In the genomic region with DNA sequence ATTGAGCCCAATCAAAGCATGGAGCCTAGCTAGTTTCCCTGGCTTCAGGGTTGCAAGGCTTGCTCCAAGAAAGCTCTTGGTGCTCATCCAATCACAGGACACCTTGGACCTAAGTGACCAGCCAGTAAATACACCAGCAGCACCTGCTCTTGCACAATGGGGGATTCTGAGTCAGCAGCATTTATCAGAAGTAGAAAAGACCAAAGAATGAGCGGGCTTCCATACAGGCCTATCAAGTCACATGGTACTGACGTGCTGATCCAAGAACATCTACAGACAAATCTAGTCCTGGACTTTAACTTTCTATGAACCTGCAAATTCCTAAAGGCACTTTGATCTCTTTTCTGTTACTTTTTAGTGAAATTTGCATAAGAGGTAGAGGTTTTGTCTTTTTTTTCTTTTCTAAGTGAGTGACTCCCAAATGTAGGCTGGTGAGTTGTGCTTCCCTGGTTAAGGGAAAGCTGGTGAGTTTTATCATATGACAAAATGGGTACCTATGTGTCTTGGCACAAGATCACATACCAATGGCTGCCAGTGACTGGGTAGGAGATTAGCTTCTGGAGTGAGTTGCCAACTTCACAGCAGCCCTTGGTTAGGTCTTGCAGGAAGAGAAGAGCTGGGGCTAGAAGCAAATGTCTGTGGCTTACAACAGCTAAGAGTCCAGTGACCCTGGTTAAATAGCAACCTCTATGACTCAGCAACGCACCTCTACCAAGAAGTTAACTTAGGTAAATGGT, we compare ENCODE assay signal across 11 mouse cellular contexts. TPM values are rescaled to one million over a fixed set of nuclear protein-coding genes. Genes with fewer than 3 reads are reported as not detected.
DNase-seq lines count a peak whose midpoint lies in the region; ATAC-seq and TF ChIP-seq lines count a peak whose summit lies in the region.
"Had no signal": no experiment of that assay in that cellular context is flagged by ENCODE, and none has a peak within 500 bp of the region (broad histone marks: within the 10 kb centered on the region; RNA-seq: fewer than 3 reads in every experiment).

No protein-coding gene starts in this region.

- no peaks in the 10 kb centered on the region for H3K9me3 ChIP-seq in kidney, embryonic 14.5 days (ENCODE audit: control insufficient read depth, low read length)

- no peak for ATAC-seq in kidney, embryonic 14.5 days (ENCODE audit: low FRiP score, low TSS enrichment)
- ATAC-seq in megakaryocyte progenitor cell, adult 5-6 weeks (replicated peaks; ENCODE audit: poor library complexity): peak; percentile 36; the same call in 1 of the 2 replicates
- ATAC-seq: hindbrain, postnatal 0 days; lung, postnatal 0 days; midbrain, embryonic 16.5 days had no signal

- no peaks in the 10 kb centered on the region for H3K4me1 ChIP-seq in kidney, embryonic 14.5 days (ENCODE audit: control insufficient read depth, insufficient read depth, low read length)
- H3K4me1 ChIP-seq in cerebellum, adult 2 months (ENCODE audit: control insufficient read depth, insufficient read depth, low read length): peaks cover 6% of the 10 kb centered on the region

- peak; percentile 82 for DNase-seq in kidney, adult 11 months
- peak in 1 of 2 experiments; percentile 58 for DNase-seq in cerebellum, adult 2 months
- peak; percentile 71 to 84 for DNase-seq in kidney, adult 8-10 months
- no peak for DNase-seq in urinary bladder, postnatal 36 days (ENCODE audit: low spot score in 2 of 2)
- no peak for DNase-seq in layer of hippocampus, adult 11-12 months (ENCODE audit: low spot score)
- no peak for DNase-seq in frontal cortex, adult 2 months (ENCODE audit: extremely low spot score in 1 of 2, low spot score in 1 of 2)

- H3K36me3 ChIP-seq in kidney, embryonic 14.5 days (ENCODE audit: control insufficient read depth, insufficient read depth, low read length): no peaks in the 10 kb centered on the region

- H3K9ac ChIP-seq in kidney, embryonic 14.5 days (ENCODE audit: low read depth, low read length): no peak overlapping the region

- H3K4me2 ChIP-seq in kidney, embryonic 14.5 days (replicated peaks; ENCODE audit: low read depth, low read length): no peak overlapping the region

- H3K4me3 ChIP-seq in kidney, embryonic 14.5 days (ENCODE audit: low read length): no peak overlapping the region
- no peak overlapping the region for H3K4me3 ChIP-seq in cerebellum, adult 2 months (replicated peaks; ENCODE audit: insufficient read depth, low read depth, low read length)

- no peak for TF ChIP-seq CTCF in cerebellum, adult 2 months (IDR thresholded peaks at IDR 0.05; ENCODE audit: borderline replicate concordance, insufficient read depth, low read depth, low read length)

- no peaks in the 10 kb centered on the region for H3K27me3 ChIP-seq in kidney, embryonic 14.5 days (ENCODE audit: control insufficient read depth, insufficient read depth, low read length)
- H3K27me3 ChIP-seq in cerebellum, adult 2 months (ENCODE audit: control insufficient read depth, insufficient read depth, low read length): no peaks in the 10 kb centered on the region

- TF ChIP-seq POLR2A in cerebellum, adult 2 months (IDR thresholded peaks at IDR 0.05; ENCODE audit: borderline replicate concordance, insufficient read depth, low read length): no peak

- no peak overlapping the region for H3K27ac ChIP-seq in kidney, embryonic 14.5 days (ENCODE audit: low read depth, low read length)
- H3K27ac ChIP-seq in cerebellum, adult 2 months (ENCODE audit: insufficient read depth, low read length): 0 out of 2 replicates have a peak overlapping the region, but pooled peaks have one; percentile 53
- H3K27ac ChIP-seq: hindbrain, postnatal 0 days had no signal

- WGBS in kidney, embryonic 14.5 days: 92% methylated on average over 3 of the region's 3 CpGs
- 78% methylated on average over 3 of the region's 3 CpGs for WGBS in cerebellum, adult 2 months

RNA-seq across cellular contexts. Expression of a gene that starts 57.7 kb away (rescaled TPM):
- 16.8 and 19.1 TPM in 2 replicates for polyA plus RNA-seq in kidney, embryonic 14.5 days (2014; fragmentation: Nextera tagmentation; extraction: Ambion mirVana)
- 65.5 and 69.4 TPM in 2 replicates for polyA plus RNA-seq in cerebellum, adult 2 months (2012; rRNA removed)
- 23.0 and 28.1 TPM in 2 replicates for total RNA-seq in megakaryocyte progenitor cell, adult 5-6 weeks (2015)
- 16.0 and 21.2 TPM in 2 replicates for total RNA-seq in megakaryocyte progenitor cell, adult 5-6 weeks (2017)
- 39.7 and 46.7 TPM in 2 replicates for polyA plus RNA-seq in frontal cortex, adult 2 months (2012; rRNA removed)

Comparison
In these comparisons a context has a peak if more than half of its experiments do, and no peak if none do; other contexts are left out.
1. DNase-seq: peak in kidney, adult 11 months (single experiment) and kidney, adult 8-10 months (2 of 2); none in urinary bladder, postnatal 36 days (0 of 2), layer of hippocampus, adult 11-12 months (single experiment) and frontal cortex, adult 2 months (0 of 2).